Mouse (Mus musculus): ENCODE data around the gene Vamp4.

- TF ChIP-seq POLR2A (IDR thresholded peaks at IDR 0.05; ENCODE audit: insufficient read length, low read depth) = no peak
- TF ChIP-seq USF1 (IDR thresholded peaks at IDR 0.05; ENCODE audit: low read depth) = no peak
- TF ChIP-seq TCF3 (IDR thresholded peaks at IDR 0.05; ENCODE audit: insufficient read length, low read depth) = no peak
Observed at GRCm38 (mm10) chr1:162548917-162549613, 21.2 kb upstream of the Vamp4 start.
